20 mouse cellular contexts compared by ENCODE assay signal in genomic region chr11:62215107-62215506, GRCm38 (mm10). TPM values are rescaled to one million over a fixed set of nuclear protein-coding genes. Genes with fewer than 3 reads are reported as not detected.
DNase-seq lines count a peak whose midpoint lies in the region; ATAC-seq and TF ChIP-seq lines count a peak whose summit lies in the region.
"Had no signal": no experiment of that assay in that cellular context is flagged by ENCODE, and none has a peak within 500 bp of the region (broad histone marks: within the 10 kb centered on the region; RNA-seq: fewer than 3 reads in every experiment).

No protein-coding gene starts in this region.

- H3K4me3 ChIP-seq in ES-Bruce4 (ENCODE audit: low read depth, low read length) (no peak overlapping the region), ES-E14 (ENCODE audit: insufficient read depth in 1 of 2, low read depth in 1 of 2, low read length in 2 of 2, poor library complexity in 1 of 2, severe bottlenecking in 1 of 2) (no peak overlapping the region)
- H3K4me3 ChIP-seq in forebrain, embryonic 12.5 days (replicated peaks), result no peak overlapping the region
- H3K4me3 ChIP-seq: embryonic facial prominence, embryonic 12.5 days; embryonic facial prominence, embryonic 15.5 days; forebrain, embryonic 15.5 days; heart, adult 2 months; hindbrain, embryonic 12.5 days; hindbrain, embryonic 15.5 days had no signal

- H3K4me1 ChIP-seq in ES-Bruce4 (ENCODE audit: control insufficient read depth, insufficient read depth, low read length) (no peaks in the 10 kb centered on the region), ES-E14 (ENCODE audit: control insufficient read depth in 2 of 2, insufficient read depth in 2 of 2, low read length in 2 of 2, poor library complexity in 1 of 2) (peaks cover 0 to 8% of the 10 kb centered on the region in 2 experiments; a peak in 2 of 4 replicates)
- H3K4me1 ChIP-seq in forebrain, embryonic 12.5 days, result 0 out of 2 replicates have a peak, but pooled peaks cover 2% of the 10 kb centered on the region
- H3K4me1 ChIP-seq: embryonic facial prominence, embryonic 15.5 days; forebrain, embryonic 15.5 days; hindbrain, embryonic 12.5 days; hindbrain, embryonic 15.5 days had no signal

- H3K36me3 ChIP-seq in ES-Bruce4 (ENCODE audit: control insufficient read depth, insufficient read depth, low read length, poor library complexity, severe bottlenecking), result no peaks in the 10 kb centered on the region
- H3K36me3 ChIP-seq in ES-E14 (ENCODE audit: control insufficient read depth, insufficient read depth, low read length, poor library complexity, severe bottlenecking), result no peaks in the 10 kb centered on the region
- peaks cover 4% of the 10 kb centered on the region for H3K36me3 ChIP-seq in forebrain, embryonic 12.5 days (replicated peaks)
- H3K36me3 ChIP-seq: embryonic facial prominence, embryonic 12.5 days; embryonic facial prominence, embryonic 15.5 days; forebrain, embryonic 15.5 days; hindbrain, embryonic 15.5 days had no signal

- in situ Hi-C loops in ES-E14 (cut with MboI; ENCODE audit: low sequenced_read_pairs in 2 of 2, unreplicated experiment in 2 of 2), result no loop called here

- no peak for TF ChIP-seq CTCF in ES-Bruce4 (IDR thresholded peaks at IDR 0.05; ENCODE audit: low read depth, low read length)

- peak; percentile 68; the same call in 1 of the 2 replicates for TF ChIP-seq EP300 in ES-Bruce4 (IDR thresholded peaks at IDR 0.05; ENCODE audit: insufficient read depth, low read depth, low read length)

- DNase-seq in ES-E14 (ENCODE audit: low read depth, low spot score) (peak; percentile 94), ZHBTc4 (ENCODE audit: low read depth, low spot score) (peak; percentile 95)
- no peak for DNase-seq in urinary bladder, postnatal 10 days (ENCODE audit: low spot score)
- no peak for DNase-seq in cerebellum, adult 11-12 months
- DNase-seq: adrenal gland, adult 8-10 months; adrenal gland, postnatal 25 days; cerebellum, adult 18-20 months; cerebellum, adult 9-10 months; cerebellum, postnatal 14 days; gastrocnemius, postnatal 25 days; heart, adult 2 months had no signal

- no peak overlapping the region for H3K4me2 ChIP-seq in forebrain, embryonic 12.5 days
- H3K4me2 ChIP-seq: embryonic facial prominence, embryonic 12.5 days; embryonic facial prominence, embryonic 15.5 days; forebrain, embryonic 15.5 days; heart, embryonic 11.5 days; hindbrain, embryonic 12.5 days; hindbrain, embryonic 15.5 days had no signal

- H3K9ac ChIP-seq in ES-Bruce4 (ENCODE audit: low read depth, poor library complexity, severe bottlenecking), result no peak overlapping the region
- no peak overlapping the region for H3K9ac ChIP-seq in ES-E14 (ENCODE audit: insufficient read depth, low read depth, low read length, poor library complexity, severe bottlenecking)
- no peak overlapping the region for H3K9ac ChIP-seq in forebrain, embryonic 12.5 days
- H3K9ac ChIP-seq: embryonic facial prominence, embryonic 12.5 days; embryonic facial prominence, embryonic 15.5 days; forebrain, embryonic 15.5 days; hindbrain, embryonic 12.5 days; hindbrain, embryonic 15.5 days had no signal

- no peaks in the 10 kb centered on the region for H3K9me3 ChIP-seq in ES-Bruce4 (replicated peaks; ENCODE audit: control insufficient read depth, insufficient read depth, low read length, poor library complexity, severe bottlenecking)
- no peaks in the 10 kb centered on the region for H3K9me3 ChIP-seq in ES-E14 (ENCODE audit: control insufficient read depth, insufficient read depth, low read depth, low read length)
- H3K9me3 ChIP-seq in forebrain, embryonic 12.5 days, result no peaks in the 10 kb centered on the region
- H3K9me3 ChIP-seq: embryonic facial prominence, embryonic 12.5 days; embryonic facial prominence, embryonic 15.5 days; forebrain, embryonic 15.5 days; hindbrain, embryonic 12.5 days; hindbrain, embryonic 15.5 days had no signal

- ATAC-seq in forebrain, embryonic 12.5 days (ENCODE audit: low FRiP score), result no peak
- ATAC-seq: activated CD4-positive, CD25-positive, alpha-beta regulatory T cell, adult 4 months; forebrain, embryonic 15.5 days had no signal

- WGBS in forebrain, embryonic 12.5 days, result 52% methylated on average over 2 of the region's 2 CpGs

- no peaks in the 10 kb centered on the region for H3K27me3 ChIP-seq in ES-Bruce4 (ENCODE audit: control insufficient read depth, insufficient read depth, low read length, poor library complexity, severe bottlenecking)
- no peaks in the 10 kb centered on the region for H3K27me3 ChIP-seq in forebrain, embryonic 12.5 days
- H3K27me3 ChIP-seq: embryonic facial prominence, embryonic 12.5 days; embryonic facial prominence, embryonic 15.5 days; forebrain, embryonic 15.5 days; hindbrain, embryonic 12.5 days; hindbrain, embryonic 15.5 days had no signal

- TF ChIP-seq POLR2A in ES-Bruce4 (IDR thresholded peaks at IDR 0.05; ENCODE audit: insufficient read depth, low read length), result no peak

- H3K27ac ChIP-seq in ES-Bruce4 (ENCODE audit: insufficient read depth, low read length), result 0 out of 2 replicates have a peak overlapping the region, but pooled peaks have one; percentile 17
- no peak overlapping the region for H3K27ac ChIP-seq in ES-E14 (ENCODE audit: insufficient read depth, low read depth, low read length, poor library complexity, severe bottlenecking)
- no peak overlapping the region for H3K27ac ChIP-seq in forebrain, embryonic 12.5 days
- H3K27ac ChIP-seq: embryonic facial prominence, embryonic 12.5 days; embryonic facial prominence, embryonic 15.5 days; forebrain, embryonic 15.5 days; heart, adult 2 months; hindbrain, embryonic 12.5 days; hindbrain, embryonic 15.5 days had no signal

TF ChIP-seq in ES-E14, 5 proteins besides CTCF, POLR2A, EP300 and RAD21:
- TF ChIP-seq ZNF384 (IDR thresholded peaks at IDR 0.05; ENCODE audit: low read depth, low read length) (no peak), MAFK (IDR thresholded peaks at IDR 0.05; ENCODE audit: insufficient read depth, low read depth, low read length) (peak; percentile 43; the same call in 1 of the 2 replicates), ZC3H11A (IDR thresholded peaks at IDR 0.05; ENCODE audit: borderline replicate concordance, low read depth, low read length) (no peak), CHD2 (IDR thresholded peaks at IDR 0.05; ENCODE audit: low read depth, low read length) (peak; percentile 88)

RNA-seq across cellular contexts. Expression of gene Adora2b, which starts 33.7 kb away (rescaled TPM):
- 0.43 and 0.84 TPM in 2 replicates for polyA plus RNA-seq in ES-Bruce4 (2011; ENCODE audit: insufficient read depth, insufficient read length, low read depth, missing spikeins)
- 8.0 and 12.1 TPM in 2 replicates for total RNA-seq in ES-E14 (2012; rRNA removed)
- polyA plus RNA-seq in forebrain, embryonic 12.5 days (2016; fragmentation: Nextera tagmentation; extraction: Ambion mirVana), result 2.7 and 3.3 TPM in 2 replicates
- polyA plus RNA-seq: activated CD4-positive, CD25-positive, alpha-beta regulatory T cell, adult 4 months had no signal

Comparison
In these comparisons a context has a peak if more than half of its experiments do, and no peak if none do; other contexts are left out.
1. DNase-seq: peak in ES-E14 (single experiment) and ZHBTc4 (single experiment); none in urinary bladder, postnatal 10 days (single experiment) and cerebellum, adult 11-12 months (single experiment).